Mouse (Mus musculus): ENCODE data around the gene Klra4. TPM values are rescaled to one million over a fixed set of nuclear protein-coding genes. Genes with fewer than 3 reads are reported as not detected.

Klra4 gene
- polyA plus RNA-seq, 1 experiment from 2014 or later, result not detected

Other genes starting within 250 kb of the Klra4 start
- gene Gm17631, start 204.6 kb downstream of the Klra4 start, polyA plus RNA-seq (2014; fragmentation: Nextera tagmentation; extraction: Ambion mirVana), result not detected in 2 replicates
- not detected in 2 replicates for gene Klra17, start 190.6 kb downstream of the Klra4 start, polyA plus RNA-seq (2014; fragmentation: Nextera tagmentation; extraction: Ambion mirVana)
- gene Klra5, start 149.6 kb downstream of the Klra4 start, polyA plus RNA-seq (2014; fragmentation: Nextera tagmentation; extraction: Ambion mirVana), result not detected in 2 replicates
- gene Klra6, start 40.3 kb downstream of the Klra4 start, polyA plus RNA-seq (2014; fragmentation: Nextera tagmentation; extraction: Ambion mirVana), result not detected in 2 replicates
- gene Klra8, start 62.6 kb upstream of the Klra4 start, polyA plus RNA-seq (2014; fragmentation: Nextera tagmentation; extraction: Ambion mirVana), result not detected in 2 replicates
- not detected in 2 replicates for gene Klra9, start 125.8 kb upstream of the Klra4 start, polyA plus RNA-seq (2014; fragmentation: Nextera tagmentation; extraction: Ambion mirVana)
- not detected in 2 replicates for gene Klra7, start 166.1 kb upstream of the Klra4 start, polyA plus RNA-seq (2014; fragmentation: Nextera tagmentation; extraction: Ambion mirVana)
- gene Klra10, start 214.7 kb upstream of the Klra4 start, polyA plus RNA-seq (2014; fragmentation: Nextera tagmentation; extraction: Ambion mirVana), result not detected in 2 replicates